Mouse (Mus musculus) embryonic fibroblast, embryonic 13.5 days (primary cell): ENCODE results near the gene Cbx7. TPM values are rescaled to one million over a fixed set of nuclear protein-coding genes. Genes with fewer than 3 reads are reported as not detected.
"Not testable (repeated sequence)": the region's sequence is repeated elsewhere in the genome, so short reads cannot be mapped to it uniquely, and the experiment has no call there.

Experiments used
- H3K27ac ChIP-seq: 2 replicates; pipeline ENCODE4 v1.5.1; 2012; ENCODE audit warnings: low read length, control low read depth, inconsistent platforms; ENCODE audit not compliant: insufficient read depth
- H3K4me1 ChIP-seq: 2 replicates; pipeline ENCODE4 v1.6.1; 2011; ENCODE audit warnings: low read length; ENCODE audit not compliant: control insufficient read depth, insufficient read depth
- H3K4me3 ChIP-seq: 2 replicates; pipeline ENCODE4 v1.5.1; 2011; ENCODE audit warnings: mild to moderate bottlenecking, control low read depth, low read length; ENCODE audit not compliant: insufficient read depth
- CTCF ChIP-seq: IDR thresholded peaks from 2 replicates; pipeline ENCODE4 v1.5.1; 2011; ENCODE audit warnings: mild to moderate bottlenecking, control low read depth, low read length, moderate library complexity, borderline replicate concordance; ENCODE audit not compliant: insufficient read depth
- POLR2A ChIP-seq: IDR thresholded peaks from 2 replicates; pipeline ENCODE4 v1.6.1; 2011; ENCODE audit warnings: low read depth, mild to moderate bottlenecking, control low read depth, low read length, moderate library complexity
- polyA plus RNA-seq: library from polyadenylated mRNA; stranded (reverse); fragments of >200 nt; gene quantifications from 2 replicates; pipeline ENCODE4 v1.2.4, GENCODE M21; 2011; ENCODE audit warnings: low read depth; ENCODE audit not compliant: missing spikeins, insufficient read length

Cbx7 gene
- polyA plus RNA-seq, 1 experiment: 1.4 TPM

GRCm38 (mm10) chr15:79906855-79907254 lies 64.1 kb downstream of the Cbx7 start:
- Histone ChIP-seq H3K27ac (no peak overlapping the region), H3K4me3 (no peak overlapping the region), H3K4me1 (no peaks in the 10 kb centered on the region)
- no peak for TF ChIP-seq CTCF

DNA sequence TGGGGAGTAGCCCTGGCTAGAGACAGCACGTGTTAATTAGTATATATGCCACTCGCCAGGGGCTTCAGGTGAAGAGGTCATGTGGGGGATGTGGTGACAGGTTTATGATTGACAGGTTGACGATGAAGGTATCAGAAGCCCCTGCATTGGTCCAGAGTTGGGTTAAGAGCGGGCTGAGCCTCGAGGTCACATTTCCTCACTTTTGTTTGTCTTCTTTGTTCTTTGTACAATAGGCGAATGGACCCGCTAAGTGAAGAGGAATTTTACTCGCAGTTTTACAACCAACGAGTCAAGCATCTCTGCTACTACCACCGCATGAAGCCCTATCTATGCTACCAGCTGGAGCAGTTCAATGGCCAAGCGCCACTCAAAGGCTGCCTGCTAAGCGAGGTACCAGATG lies 65.7 kb downstream of the Cbx7 start:
- Histone ChIP-seq H3K4me1 (no peaks in the 10 kb centered on the region), H3K4me3 (no peak overlapping the region), H3K27ac (no peak overlapping the region)
- TF ChIP-seq CTCF (no peak), POLR2A (no peak)

DNA sequence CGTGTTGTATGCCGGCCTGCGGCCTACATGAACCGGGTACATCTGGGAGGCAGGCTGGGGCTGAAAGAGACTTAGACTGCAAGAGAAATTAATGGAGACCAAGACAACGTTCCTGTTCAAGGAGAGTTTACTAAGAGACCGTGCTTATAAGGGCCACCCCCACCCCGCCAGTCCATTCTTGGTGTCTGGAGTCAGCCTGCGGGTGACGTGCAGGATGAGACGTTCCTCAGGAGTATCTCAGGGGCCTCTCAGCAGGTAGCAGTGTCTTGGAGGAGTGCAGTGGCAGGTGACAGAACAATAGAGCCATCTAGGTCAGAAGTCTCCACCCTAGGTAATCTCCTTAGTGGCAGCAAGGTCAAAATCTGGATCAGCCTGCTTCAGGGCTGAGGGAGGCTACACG lies 66.2 kb downstream of the Cbx7 start:
- H3K27ac ChIP-seq, H3K4me1 ChIP-seq, H3K4me3 ChIP-seq: not testable (repeated sequence)

DNA sequence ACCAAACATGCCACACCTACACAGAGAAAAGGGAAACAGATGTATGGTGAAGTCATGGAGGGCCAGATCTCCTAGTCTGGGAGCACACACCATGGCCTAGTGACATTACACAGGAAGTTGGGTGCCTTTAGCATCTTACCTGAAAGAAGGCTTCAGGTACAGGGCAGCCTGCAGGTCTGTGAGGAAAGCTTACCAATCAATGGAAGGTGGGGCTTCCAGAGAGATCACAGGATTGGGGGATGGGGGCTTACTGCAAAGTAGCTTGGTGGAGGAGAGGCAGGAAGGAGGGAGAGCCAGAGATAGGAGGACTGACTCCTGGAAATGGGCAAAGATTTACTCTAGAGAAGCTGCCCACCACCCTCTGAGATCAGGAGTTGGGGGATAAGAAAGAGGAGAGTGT lies 67.0 kb downstream of the Cbx7 start:
- Histone ChIP-seq H3K4me3 (no peak overlapping the region), H3K4me1 (no peaks in the 10 kb centered on the region), H3K27ac (no peak overlapping the region)
- TF ChIP-seq CTCF: no peak
- no peak for TF ChIP-seq POLR2A

DNA sequence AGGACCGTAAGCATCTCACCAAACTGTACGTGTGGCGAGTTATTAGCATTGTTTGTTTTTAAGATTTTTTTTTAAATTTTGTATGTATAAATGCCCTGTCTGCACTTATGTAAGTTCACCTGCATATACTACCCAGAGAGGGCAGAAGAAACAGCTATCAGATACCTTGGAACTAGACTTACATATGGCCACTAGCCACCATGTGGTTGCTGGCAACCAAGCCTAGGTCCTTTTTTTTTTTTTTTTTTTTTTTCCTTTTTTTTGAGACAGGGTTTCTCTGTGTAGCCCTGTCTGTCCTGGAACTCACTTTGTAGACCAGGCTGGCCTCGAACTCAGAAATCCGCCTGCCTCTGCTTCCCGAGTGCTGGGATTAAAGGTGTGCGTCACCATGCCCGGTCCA lies 67.8 kb downstream of the Cbx7 start:
- not testable (repeated sequence) for H3K4me1 ChIP-seq, H3K27ac ChIP-seq, H3K4me3 ChIP-seq

DNA sequence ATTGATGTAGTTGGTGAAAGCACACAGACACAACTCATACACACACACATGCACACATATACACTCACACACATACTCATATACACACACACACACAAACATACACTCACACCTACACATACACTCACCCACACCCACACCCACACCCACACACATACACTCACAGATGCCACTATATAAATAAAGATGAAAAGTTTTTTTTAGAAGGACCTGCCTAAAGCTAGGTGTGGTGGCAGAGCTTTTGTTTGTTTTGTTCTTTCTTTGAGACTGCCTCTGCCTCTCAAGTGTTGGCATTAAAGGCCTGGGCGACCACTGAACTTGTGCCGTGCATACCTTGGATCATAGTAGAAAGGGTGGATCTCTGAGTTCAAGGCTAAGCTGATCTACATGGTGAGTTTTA lies 69.5 kb downstream of the Cbx7 start:
- no peak overlapping the region for H3K27ac ChIP-seq
- H3K4me3 ChIP-seq: no peak overlapping the region
- H3K4me1 ChIP-seq: no peaks in the 10 kb centered on the region
- TF ChIP-seq POLR2A (no peak), CTCF (no peak)

DNA sequence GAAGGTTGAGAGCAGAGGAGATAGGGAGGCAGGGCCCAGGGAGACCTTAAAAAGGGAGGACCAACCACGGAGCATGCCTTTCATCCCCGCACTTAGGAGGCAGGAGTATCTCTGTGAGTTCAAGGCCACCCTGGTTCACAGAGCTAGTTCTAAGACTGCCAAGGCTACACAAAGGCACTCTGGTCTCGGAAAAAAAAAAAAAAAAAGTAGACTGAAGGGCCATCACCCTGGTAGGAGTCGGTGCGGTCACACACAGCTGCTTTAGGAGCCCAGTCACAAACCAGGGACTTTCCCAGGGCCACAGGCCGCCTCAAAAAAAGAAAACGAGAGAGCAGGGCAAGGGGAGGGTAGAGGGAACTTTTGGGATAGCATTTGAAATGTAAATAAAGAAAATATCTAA lies 70.2 kb downstream of the Cbx7 start:
- no peak overlapping the region for H3K4me3 ChIP-seq
- no peak for TF ChIP-seq POLR2A
- no peak for TF ChIP-seq CTCF

GRCm38 (mm10) chr15:79899828-79900510 lies 71.0 kb downstream of the Cbx7 start:
- Histone ChIP-seq H3K27ac (no peak overlapping the region), H3K4me3 (no peak overlapping the region), H3K4me1 (no peaks in the 10 kb centered on the region)
- TF ChIP-seq POLR2A (no peak), CTCF (no peak)

More for the DNA sequence above, 70.2 kb downstream of the Cbx7 start:
- Histone ChIP-seq H3K27ac (no peak overlapping the region), H3K4me1 (no peaks in the 10 kb centered on the region)

DNA sequence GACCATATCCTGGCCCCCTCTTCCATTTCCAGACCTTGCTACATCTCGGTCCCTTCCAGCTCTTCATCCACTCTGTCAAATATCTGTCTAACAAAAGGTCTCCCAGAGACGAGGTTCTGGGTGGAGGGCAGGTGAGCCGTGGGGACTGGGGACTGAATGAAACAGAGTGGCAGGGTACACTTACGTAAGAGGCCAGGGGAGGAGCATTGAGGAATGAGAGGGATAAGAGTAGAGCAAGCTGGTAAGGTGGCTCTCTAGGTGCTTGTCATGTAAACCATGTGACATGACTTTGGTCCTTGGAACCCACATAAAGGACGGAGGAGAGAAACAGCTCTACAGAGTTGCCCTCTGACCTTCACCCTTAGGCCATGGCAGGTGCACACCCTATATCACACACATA lies 71.9 kb downstream of the Cbx7 start:
- no peak overlapping the region for H3K4me3 ChIP-seq
- H3K4me1 ChIP-seq: no peaks in the 10 kb centered on the region
- H3K27ac ChIP-seq: no peak overlapping the region
- no peak for TF ChIP-seq CTCF
- no peak for TF ChIP-seq POLR2A

DNA sequence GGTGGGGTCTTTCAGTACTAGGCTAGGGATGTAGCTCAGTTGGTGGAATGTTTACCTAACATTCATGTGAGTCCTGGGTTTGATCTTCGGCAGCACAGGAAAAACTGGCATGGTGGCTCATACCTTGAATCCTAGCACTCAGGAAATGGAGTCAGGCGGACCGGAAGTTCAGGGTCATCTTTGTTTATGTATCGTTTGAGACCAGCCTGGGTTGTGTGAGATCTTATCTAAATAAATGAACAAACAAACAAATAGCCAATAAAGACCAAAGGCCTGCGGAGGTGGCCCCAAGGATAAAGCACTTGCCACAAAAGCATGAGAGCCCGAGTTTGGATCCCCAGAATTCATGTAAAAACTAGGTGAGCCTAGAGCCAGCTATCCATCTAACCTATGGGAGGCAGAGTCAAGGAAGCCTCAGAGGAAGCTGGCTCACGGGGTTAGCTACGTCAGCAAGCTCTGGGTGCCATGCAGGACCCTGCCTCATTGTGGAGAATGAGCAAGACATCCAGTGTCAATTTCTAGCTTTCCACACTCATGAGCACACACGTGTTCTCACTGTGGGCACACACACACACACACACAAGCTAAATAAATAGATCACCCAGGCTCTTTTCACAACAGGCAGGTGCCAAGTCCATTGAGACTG lies 74.7 kb downstream of the Cbx7 start:
- Histone ChIP-seq H3K4me1 (peaks cover 2% of the 10 kb centered on the region; the same call in 1 of the 2 replicates), H3K27ac (no peak overlapping the region), H3K4me3 (no peak overlapping the region)
- no peak for TF ChIP-seq CTCF
- TF ChIP-seq POLR2A: no peak

GRCm38 (mm10) chr15:79895221-79896079 lies 75.5 kb downstream of the Cbx7 start:
- not testable (repeated sequence) for H3K4me1 ChIP-seq, H3K4me3 ChIP-seq, H3K27ac ChIP-seq
